Mouse (Mus musculus): ENCODE measurements around the gene Porcn.

- TF ChIP-seq CTCF (conservative IDR thresholded peaks at IDR 0.05 in 1 of 2, IDR thresholded peaks at IDR 0.05 in 1 of 2; ENCODE audit: low read depth in 2 of 2, low read length in 2 of 2) = no peak
- no peak for TF ChIP-seq UBTF (IDR thresholded peaks at IDR 0.05; ENCODE audit: low read depth, low read length)
- TF ChIP-seq EP300 (IDR thresholded peaks at IDR 0.05; ENCODE audit: low read length) = no peak
- no peak for TF ChIP-seq ZNF384 (IDR thresholded peaks at IDR 0.05; ENCODE audit: low read depth, low read length)
- TF ChIP-seq USF1 (IDR thresholded peaks at IDR 0.05; ENCODE audit: low read depth, low read length) = no peak
- no peak for TF ChIP-seq POLR2A (IDR thresholded peaks at IDR 0.05; ENCODE audit: low read depth, low read length)
- TF ChIP-seq E2F4 (IDR thresholded peaks at IDR 0.05; ENCODE audit: insufficient replicate concordance, low read depth, low read length) = no peak
- TF ChIP-seq TBP (conservative IDR thresholded peaks at IDR 0.05; ENCODE audit: low read depth, low read length) = no peak
- TF ChIP-seq TCF12 (IDR thresholded peaks at IDR 0.05; ENCODE audit: low read depth, low read length) = no peak
- no peak for TF ChIP-seq PAX5 (IDR thresholded peaks at IDR 0.05; ENCODE audit: low read length)
- TF ChIP-seq MEF2A (IDR thresholded peaks at IDR 0.05; ENCODE audit: borderline replicate concordance, low read depth, low read length) = no peak
- no peak for TF ChIP-seq ETS1 (conservative IDR thresholded peaks at IDR 0.05; ENCODE audit: low read depth, low read length)
- TF ChIP-seq MAX (IDR thresholded peaks at IDR 0.05; ENCODE audit: low read length) = no peak
Measured at GRCm38 (mm10) chrX:8219651-8220050, 13.3 kb upstream of the Porcn start.

Measured in CH12.LX (cell line).